Mouse (Mus musculus) neural tube, embryonic 10.5 days (tissue): Measurements from ENCODE around the gene Slc4a8.
A peak's percentile ranks its signal among the peaks of the same experiment; 100 is the strongest.

Source experiments
- DNase-seq: peaks from one replicate; pipeline ENCODE4 v3.0.0-alpha.2; 2017; ENCODE audit warnings: low spot score; ENCODE audit errors: extremely low spot score

The Slc4a8 gene

DNA sequence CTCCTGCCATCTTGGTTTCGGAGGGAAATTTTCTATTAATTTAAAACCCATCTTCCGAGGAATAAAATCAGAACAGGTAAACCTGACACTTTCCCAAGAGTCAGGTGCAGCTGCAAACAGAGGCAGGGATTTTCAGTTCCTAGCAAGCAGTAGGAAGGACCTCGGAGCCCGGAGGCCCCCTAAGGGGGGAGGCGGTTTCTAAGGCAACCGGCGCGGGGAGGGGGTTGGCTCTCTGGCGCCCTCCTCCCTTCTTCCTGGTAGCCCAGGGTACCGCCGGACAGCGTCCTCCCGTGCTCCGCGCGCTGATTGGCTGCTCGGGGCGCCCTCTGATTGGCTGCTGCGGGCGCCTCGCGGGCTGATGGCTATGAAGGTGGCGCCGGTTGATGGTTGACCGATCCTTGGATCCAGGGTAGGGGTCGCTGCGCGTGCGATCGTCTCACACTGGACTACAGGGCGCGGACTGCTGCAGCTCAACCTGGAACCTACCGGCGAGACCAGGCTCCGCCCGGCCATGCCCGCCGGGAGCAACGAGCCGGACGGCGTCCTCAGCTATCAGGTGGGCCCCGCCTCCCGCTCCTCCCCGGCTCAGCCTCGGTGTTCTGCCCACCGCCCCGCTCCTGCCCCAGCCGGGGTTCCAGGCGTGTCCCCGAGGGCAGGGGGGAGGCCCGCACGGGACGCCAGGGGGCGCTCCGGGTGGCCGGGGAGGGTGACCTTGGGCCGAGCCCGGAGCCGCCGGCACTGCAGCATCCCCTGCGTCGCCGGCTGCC is at the start of gene Slc4a8:
TSS of gene Slc4a8 (plus strand) at position 329 of the 767 bp plus-strand sequence.
- DNase-seq: peak; percentile 92

- DNase-seq: no peak
Measured at GRCm38 (mm10) chr15:100714470-100714869, 47.1 kb upstream of the Slc4a8 start.

GRCm38 (mm10) chr15:100715399-100715993 is 46.1 kb upstream of the Slc4a8 start:
- DNase-seq: no peak

DNA sequence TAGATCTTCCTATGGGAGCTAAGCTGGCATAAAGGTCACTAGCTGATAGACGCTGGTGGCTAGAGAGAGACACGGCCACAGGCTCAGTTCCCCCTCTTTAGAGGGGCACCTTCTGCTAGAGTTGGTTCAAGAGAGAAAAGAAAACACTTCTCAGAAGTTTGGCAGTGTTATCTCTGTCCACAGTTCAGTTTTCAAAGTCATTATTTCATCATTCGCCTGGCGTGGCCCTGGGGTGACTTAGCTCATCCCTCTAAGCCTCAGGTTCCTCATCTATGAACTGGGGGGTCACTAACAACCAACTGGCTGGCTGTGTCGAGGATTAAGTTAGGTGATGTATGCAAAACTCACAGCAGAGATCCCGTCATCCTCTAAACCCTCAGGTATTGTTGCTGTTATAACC is 43.6 kb upstream of the Slc4a8 start:
- no peak for DNase-seq

DNA sequence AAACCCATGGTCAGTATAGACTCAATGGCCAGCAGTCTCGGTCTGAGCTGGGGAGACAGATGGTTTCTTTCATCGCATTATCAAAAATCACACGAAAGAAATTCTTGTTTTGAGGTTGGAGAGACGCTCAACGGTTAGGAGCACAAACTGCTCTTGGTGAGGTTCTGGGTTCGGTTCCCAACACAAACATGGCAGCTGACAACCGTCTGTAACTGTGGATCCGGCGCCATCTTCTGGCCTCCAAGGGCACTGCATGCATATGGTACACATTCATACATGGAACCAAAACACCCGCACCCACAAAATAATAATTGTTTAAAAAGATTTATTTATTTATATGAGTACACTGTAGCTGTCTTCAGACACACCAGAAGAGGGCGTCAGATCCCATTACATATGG is 43.0 kb upstream of the Slc4a8 start:
- no peak for DNase-seq

DNA sequence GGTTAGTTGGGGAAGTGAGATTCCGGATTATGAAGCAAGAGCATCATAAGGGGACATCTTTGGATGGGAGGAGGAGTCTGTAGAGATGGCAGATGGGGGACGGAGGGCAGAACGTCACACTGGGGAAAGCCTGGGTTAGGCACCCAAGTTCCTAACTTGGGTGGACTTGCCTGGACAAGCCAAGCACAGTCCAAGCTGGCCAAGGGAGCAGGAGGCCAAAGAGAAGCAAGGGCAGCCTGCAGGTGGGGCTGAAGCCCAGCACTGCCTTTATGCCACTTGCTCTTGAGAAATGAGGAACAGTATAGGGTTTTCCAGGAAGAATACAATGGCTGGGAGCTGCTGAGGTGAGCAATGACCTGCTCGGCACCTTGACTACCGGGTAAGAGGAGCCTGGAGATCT is 42.3 kb upstream of the Slc4a8 start:
- DNase-seq: no peak

- no peak for DNase-seq
Measured at GRCm38 (mm10) chr15:100720066-100720465, 41.5 kb upstream of the Slc4a8 start.

GRCm38 (mm10) chr15:100721445-100721844 is 40.1 kb upstream of the Slc4a8 start:
- no peak for DNase-seq

- DNase-seq: no peak
Measured at GRCm38 (mm10) chr15:100722026-100722425, 39.5 kb upstream of the Slc4a8 start.

DNA sequence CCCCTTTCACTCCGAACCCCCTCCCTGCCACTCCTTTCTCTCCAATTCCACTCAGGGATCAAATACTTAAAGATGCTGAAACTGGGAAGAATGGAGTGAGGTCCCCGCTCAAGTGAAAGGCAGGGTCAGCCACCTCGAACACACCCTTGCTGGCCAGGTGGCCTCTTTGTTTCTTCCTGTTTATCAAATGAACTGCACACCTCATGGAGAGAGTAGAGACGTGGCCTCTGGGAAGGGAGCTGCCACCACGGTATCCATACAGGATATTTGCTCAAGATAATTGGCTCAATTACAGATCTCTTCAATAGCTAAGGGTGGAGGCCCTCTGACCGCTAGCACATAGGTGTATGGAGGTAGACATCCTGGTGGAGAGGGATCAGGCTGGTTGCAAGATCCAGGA is 39.0 kb upstream of the Slc4a8 start:
- no peak for DNase-seq

DNA sequence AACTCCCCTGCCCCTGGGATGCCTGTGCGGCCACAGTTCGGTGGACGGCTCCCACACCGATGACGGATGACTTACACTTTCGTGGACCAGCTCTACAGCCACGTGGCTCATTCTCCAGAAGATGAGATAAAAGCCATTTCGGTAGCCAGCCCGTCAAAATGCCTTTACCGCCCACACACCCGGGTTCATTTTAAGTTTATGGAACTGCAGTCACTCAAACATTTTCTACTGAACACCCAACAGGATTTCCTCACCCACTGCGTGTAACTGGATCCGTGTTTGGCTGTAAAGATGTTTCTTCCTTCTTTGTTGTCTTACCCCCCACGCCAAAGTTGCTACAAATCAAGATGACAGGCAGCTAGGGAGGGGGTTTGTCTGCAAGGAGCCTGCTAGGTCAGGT is 38.0 kb upstream of the Slc4a8 start:
- no peak for DNase-seq

DNA sequence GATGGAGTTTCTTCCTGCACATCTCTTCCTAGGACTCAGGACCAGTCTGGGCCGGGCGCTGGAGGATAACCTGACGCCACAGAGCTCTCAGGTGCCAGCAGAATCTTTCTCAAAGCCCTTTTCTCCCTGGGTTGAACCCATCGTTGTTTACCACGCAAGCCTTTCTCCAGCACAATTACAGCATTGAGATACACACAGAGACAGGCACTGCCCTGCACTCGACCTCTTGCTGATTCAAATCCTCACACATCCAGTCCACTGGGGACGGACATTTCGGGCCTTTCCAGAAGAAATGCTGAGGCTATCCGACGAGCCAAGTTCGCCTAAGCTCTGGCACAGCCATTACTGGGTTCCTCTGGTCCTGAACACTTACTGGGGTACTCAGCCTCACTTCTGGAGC is 34.8 kb upstream of the Slc4a8 start:
- no peak for DNase-seq

GRCm38 (mm10) chr15:100727834-100728233 is 33.7 kb upstream of the Slc4a8 start:
- DNase-seq: no peak

DNA sequence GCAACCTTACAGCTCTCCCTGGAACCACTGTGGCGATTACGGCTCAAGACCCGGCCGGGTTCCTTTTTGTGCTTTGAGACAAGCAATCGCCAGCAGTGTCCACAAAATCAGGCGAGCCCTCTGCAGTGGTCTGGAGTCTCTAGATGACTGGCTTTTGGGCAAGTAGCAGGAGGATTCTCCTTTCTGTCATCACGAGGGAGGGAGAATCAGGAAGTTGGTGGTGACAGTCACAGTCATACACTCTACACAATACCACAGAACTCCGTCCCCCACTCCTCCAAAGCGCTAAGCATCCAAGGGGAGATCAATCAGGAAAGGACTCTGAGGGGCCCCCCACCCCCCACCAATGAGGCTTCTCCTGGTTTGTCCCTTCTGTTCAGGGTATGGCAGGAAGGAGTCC is 33.0 kb upstream of the Slc4a8 start:
- DNase-seq: no peak

DNA sequence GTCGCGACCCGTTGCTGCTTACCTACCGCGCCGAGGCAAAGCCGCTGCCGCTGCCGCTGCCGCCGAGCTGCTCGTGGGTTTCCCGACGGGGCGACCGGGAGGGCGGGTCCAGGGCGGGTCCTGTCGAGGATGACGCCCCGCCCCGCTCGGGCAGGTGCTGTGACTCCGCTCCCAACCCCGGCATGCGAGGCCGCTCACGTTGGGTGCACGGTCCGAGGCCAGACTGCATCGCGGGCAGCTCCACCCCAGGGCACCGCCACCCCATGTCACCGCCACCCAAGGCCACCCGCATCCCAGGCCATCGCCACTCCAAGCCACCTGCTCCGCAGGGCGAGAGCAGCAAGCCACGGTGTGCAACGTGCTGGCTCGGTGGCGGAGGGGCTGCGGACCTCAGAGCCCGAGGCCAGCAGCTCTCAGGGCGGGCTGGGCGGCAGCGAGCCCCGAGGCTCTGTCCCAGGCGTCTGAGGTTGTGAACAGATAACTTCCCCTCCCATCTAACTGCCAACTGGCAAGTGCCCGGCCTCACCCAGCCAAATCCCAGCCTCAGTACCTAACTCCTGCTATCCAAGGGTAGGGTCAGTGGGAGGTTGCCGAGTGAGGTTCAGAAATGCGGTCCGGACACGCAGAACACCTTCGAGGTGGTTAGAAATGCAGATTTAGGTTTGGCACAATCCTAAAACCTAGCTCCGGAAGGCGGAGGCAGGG is 32.1 kb upstream of the Slc4a8 start, which contains the start of gene Galnt6:
TSS of gene Galnt6 (minus strand) at position 96 of the 705 bp plus-strand sequence.
- DNase-seq: peak; percentile 50

DNA sequence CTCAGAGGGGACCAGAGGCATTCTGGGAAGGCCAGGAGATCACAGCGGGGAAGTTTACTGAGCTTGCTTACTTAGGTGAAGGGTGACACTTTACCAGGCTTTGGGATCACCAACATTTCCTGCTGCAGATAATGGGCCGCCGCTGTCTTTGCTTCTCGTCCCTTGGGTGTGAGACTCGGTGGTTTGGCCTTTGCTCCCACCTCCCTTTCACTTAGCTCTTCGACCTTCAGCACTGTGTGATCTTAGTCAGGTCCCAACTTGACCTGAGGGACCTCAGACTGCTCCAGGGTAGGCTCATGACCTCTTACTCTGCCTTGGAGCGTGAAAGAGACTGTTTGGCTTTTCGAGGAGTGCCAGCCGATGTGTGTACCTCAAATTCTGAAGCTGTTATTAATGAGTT is 30.5 kb upstream of the Slc4a8 start:
- DNase-seq: no peak

DNA sequence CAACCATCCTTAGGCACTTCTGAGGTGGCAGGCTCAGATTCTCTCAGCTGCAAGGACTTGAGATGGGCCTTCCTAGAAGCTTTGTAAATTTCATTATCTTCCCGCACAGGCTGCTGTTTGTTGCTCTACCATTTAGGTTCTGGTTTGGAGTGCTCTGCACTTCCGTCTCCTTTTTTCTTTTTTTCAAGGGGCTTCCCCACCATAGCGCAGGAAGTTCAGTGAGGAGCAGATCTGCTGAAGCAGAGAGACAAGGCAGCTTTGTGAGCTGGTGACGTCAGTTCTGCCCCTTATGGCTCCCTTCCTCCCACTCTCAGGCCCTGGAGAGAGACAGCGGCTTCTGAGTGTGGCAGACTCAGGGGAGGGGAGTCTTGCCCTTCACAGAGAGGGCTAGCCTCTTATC is 29.0 kb upstream of the Slc4a8 start:
- no peak for DNase-seq

DNA sequence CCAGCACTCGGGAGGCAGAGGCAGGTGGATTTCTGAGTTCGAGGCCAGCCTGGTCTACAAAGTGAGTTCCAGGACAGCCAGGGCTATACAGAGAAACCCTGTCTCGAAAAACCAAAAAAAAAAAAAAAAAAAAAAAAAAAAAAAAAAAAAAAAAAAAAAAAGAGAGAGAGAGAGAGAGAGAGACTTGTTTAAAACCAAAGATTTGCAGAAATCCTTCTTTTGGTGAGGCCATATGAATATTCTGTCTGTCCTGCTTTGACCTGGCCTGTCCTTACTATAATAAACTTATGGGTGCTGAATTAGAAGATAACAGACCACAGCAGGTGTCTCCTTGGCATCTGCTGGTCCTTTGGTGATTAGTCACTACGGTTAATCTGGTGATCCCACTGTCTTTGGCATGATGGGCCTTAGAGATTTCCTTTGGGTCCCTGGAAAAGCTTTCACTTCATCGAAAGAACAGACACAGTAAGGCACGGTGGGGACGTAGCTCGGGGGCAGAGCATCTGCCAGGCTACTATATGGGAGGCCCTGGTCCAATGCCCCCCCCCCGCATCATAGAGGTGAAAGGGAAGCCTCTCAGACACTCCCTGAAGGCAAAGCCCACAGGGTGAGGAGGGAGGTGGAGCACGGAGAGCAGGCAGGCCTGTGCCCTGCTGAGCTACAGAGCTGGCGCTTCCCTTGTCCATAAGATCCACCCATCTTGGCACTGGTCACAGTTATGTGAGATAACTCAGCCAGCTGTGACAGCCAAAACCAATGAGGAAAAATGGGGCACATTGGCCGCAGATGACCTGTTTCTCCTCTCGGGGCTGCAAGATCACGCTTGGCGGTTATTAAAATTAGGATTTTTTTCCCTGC is 26.2 kb upstream of the Slc4a8 start:
- no peak for DNase-seq

DNA sequence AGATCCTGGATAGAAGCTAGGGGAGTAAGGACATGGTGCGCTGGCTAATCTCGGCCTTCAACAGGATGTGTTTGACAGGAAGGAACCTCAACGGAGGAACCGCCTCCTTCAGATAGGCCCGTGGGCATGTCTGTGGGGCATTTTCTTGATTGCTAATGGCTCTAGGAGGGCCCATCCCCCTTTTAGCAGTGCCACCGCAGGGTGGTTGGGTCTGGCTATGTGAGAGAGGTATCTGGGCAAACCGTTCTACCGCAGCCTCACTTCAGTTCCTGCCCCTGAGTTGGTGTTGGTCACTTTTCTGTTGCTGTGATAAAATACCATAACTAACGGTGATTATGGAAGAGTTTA is 25.6 kb upstream of the Slc4a8 start:
- no peak for DNase-seq

- no peak for DNase-seq
Measured at GRCm38 (mm10) chr15:100737667-100738066, 23.9 kb upstream of the Slc4a8 start.

DNA sequence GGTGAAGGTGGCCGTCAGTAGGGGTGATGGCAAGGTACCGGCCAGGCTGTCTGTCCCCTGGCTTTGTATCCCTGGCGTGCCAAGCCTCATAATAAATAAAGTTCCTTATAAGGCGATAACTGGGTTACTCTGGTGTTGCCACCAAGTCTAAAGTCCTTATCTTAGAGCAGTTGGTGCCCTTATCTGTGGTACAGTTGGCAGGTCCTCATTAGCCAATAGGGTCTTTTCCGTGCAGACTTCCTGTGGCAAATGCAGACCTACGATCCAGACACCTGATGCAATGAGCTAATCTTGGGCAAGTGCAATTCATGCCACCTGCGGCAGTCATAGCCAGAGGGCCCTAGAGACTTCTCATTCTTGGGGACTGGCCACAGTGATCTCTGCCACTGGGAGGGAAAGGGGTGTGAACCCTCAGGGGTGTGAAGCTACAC is 23.2 kb upstream of the Slc4a8 start:
- no peak for DNase-seq

DNA sequence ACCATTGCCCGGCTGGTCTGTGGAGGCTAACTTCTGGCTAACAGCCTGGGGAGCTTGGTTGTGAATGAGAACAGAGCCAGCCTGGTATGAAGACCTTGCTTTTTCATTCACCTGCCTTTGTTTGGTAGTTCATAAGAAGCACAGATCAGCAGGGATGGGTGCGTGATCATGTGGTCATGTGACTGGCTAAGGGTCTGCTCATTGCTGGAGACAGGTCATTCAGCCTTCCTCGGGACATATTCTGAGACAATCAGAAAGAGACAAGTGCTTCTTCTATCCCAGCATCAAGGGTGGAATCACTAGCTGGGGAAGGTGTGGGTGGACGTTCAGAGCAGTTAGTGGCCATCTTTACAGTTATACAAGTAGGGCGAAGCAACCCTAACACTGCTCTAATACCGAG is 22.1 kb upstream of the Slc4a8 start:
- no peak for DNase-seq
